Comparison of ENCODE assay signal across 8 mouse cellular contexts in genomic region chr10:127122784-127123435, GRCm38 (mm10). TPM values are rescaled to one million over a fixed set of nuclear protein-coding genes. Genes with fewer than 3 reads are reported as not detected.
DNase-seq lines count a peak whose midpoint lies in the region; ATAC-seq and TF ChIP-seq lines count a peak whose summit lies in the region.

No protein-coding gene starts in this region.

- WGBS in heart, embryonic 10.5 days: 14% methylated on average over 13 of the region's 13 CpGs
- WGBS in embryonic facial prominence, embryonic 15.5 days: 14% methylated on average over 13 of the region's 13 CpGs
- WGBS in kidney, adult 2 months: 14% methylated on average over 13 of the region's 13 CpGs
- 22% methylated on average over 13 of the region's 13 CpGs for WGBS in liver, postnatal 0 days (ENCODE audit: insufficient replicate concordance)

- H3K27ac ChIP-seq in heart, embryonic 10.5 days: no peak overlapping the region
- 0 out of 2 replicates have a peak overlapping the region, but pooled peaks have one; percentile 19 for H3K27ac ChIP-seq in embryonic facial prominence, embryonic 15.5 days (replicated peaks)
- H3K27ac ChIP-seq in kidney, adult 2 months (ENCODE audit: insufficient read depth, low read depth, low read length): no peak overlapping the region; the same call in 1 of the 2 replicates
- H3K27ac ChIP-seq in liver, postnatal 0 days (ENCODE audit: low read depth): peak overlapping the region; percentile 66; the same call in 1 of the 2 replicates

- H3K27me3 ChIP-seq in heart, embryonic 10.5 days (ENCODE audit: insufficient read depth, poor library complexity, severe bottlenecking): no peaks in the 10 kb centered on the region
- no peaks in the 10 kb centered on the region for H3K27me3 ChIP-seq in embryonic facial prominence, embryonic 15.5 days
- no peaks in the 10 kb centered on the region for H3K27me3 ChIP-seq in kidney, adult 2 months (replicated peaks; ENCODE audit: control insufficient read depth, insufficient read depth, low read length)
- H3K27me3 ChIP-seq in liver, postnatal 0 days (ENCODE audit: insufficient read depth, low read length): no peaks in the 10 kb centered on the region

- H3K4me1 ChIP-seq in heart, embryonic 10.5 days: peaks cover 20% of the 10 kb centered on the region
- H3K4me1 ChIP-seq in embryonic facial prominence, embryonic 15.5 days: peaks cover 26% of the 10 kb centered on the region
- 0 out of 2 replicates have a peak, but pooled peaks cover 3% of the 10 kb centered on the region for H3K4me1 ChIP-seq in kidney, adult 2 months (ENCODE audit: control insufficient read depth, insufficient read depth, low read length)
- peaks cover 43% of the 10 kb centered on the region for H3K4me1 ChIP-seq in liver, postnatal 0 days (ENCODE audit: insufficient read depth)

- H3K9ac ChIP-seq in embryonic facial prominence, embryonic 15.5 days: no peak overlapping the region
- H3K9ac ChIP-seq in liver, postnatal 0 days (replicated peaks): peak overlapping the region; percentile 37; the same call in 1 of the 2 replicates

- peak overlapping the region; percentile 51 for H3K4me3 ChIP-seq in heart, embryonic 10.5 days
- H3K4me3 ChIP-seq in embryonic facial prominence, embryonic 15.5 days (replicated peaks): peak overlapping the region; percentile 28
- peak overlapping the region; percentile 19; the same call in 1 of the 2 replicates for H3K4me3 ChIP-seq in kidney, adult 2 months (ENCODE audit: insufficient read depth, low read depth, low read length)
- peak overlapping the region; percentile 31 for H3K4me3 ChIP-seq in liver, postnatal 0 days (ENCODE audit: low read depth, low read length)

- peaks cover 15% of the 10 kb centered on the region for H3K36me3 ChIP-seq in heart, embryonic 10.5 days
- H3K36me3 ChIP-seq in embryonic facial prominence, embryonic 15.5 days: peaks cover 14% of the 10 kb centered on the region; the same call in 1 of the 2 replicates
- peaks cover 2% of the 10 kb centered on the region for H3K36me3 ChIP-seq in kidney, adult 2 months (ENCODE audit: control insufficient read depth, insufficient read depth, low read length)
- peaks cover 14% of the 10 kb centered on the region for H3K36me3 ChIP-seq in liver, postnatal 0 days (replicated peaks; ENCODE audit: insufficient read depth, low read length)

- no peak for DNase-seq in heart, embryonic 10.5 days (ENCODE audit: low spot score)
- no peak for DNase-seq in heart, adult 11 months
- peak; percentile 69 for DNase-seq in ZHBTc4 (ENCODE audit: low read depth, low spot score)
- DNase-seq in kidney, adult 2 months: no peak
- DNase-seq in liver, postnatal 0 days: peak; percentile 76
- DNase-seq in right cerebral cortex, postnatal 36 days (ENCODE audit: low spot score in 2 of 2): peak; percentile 53 to 55
- no peak for DNase-seq in urinary bladder, postnatal 4 days (ENCODE audit: low spot score in 2 of 2)

- TF ChIP-seq CTCF in kidney, adult 2 months (conservative IDR thresholded peaks at IDR 0.05; ENCODE audit: insufficient read depth, insufficient read length, low read depth, low read length): no peak
- TF ChIP-seq CTCF in liver, postnatal 0 days (IDR thresholded peaks at IDR 0.05; ENCODE audit: low read depth): no peak

- no peak for TF ChIP-seq EP300 in liver, postnatal 0 days (IDR thresholded peaks at IDR 0.05; ENCODE audit: low read depth)

- TF ChIP-seq POLR2A in kidney, adult 2 months (IDR thresholded peaks at IDR 0.05; ENCODE audit: low read depth, low read length): no peak

- ATAC-seq in embryonic facial prominence, embryonic 15.5 days (ENCODE audit: insufficient number of reproducible peaks, low FRiP score, low TSS enrichment, low read depth): no peak
- ATAC-seq in liver, postnatal 0 days: peak; percentile 18; the same call in 1 of the 2 replicates

- no peaks in the 10 kb centered on the region for H3K9me3 ChIP-seq in heart, embryonic 10.5 days
- no peaks in the 10 kb centered on the region for H3K9me3 ChIP-seq in embryonic facial prominence, embryonic 15.5 days (replicated peaks)
- no peaks in the 10 kb centered on the region for H3K9me3 ChIP-seq in liver, postnatal 0 days (ENCODE audit: low read length)

- H3K4me2 ChIP-seq in embryonic facial prominence, embryonic 15.5 days (replicated peaks): peak overlapping the region; percentile 48
- peak overlapping the region; percentile 70 for H3K4me2 ChIP-seq in liver, postnatal 0 days (ENCODE audit: low read depth, low read length)

RNA-seq across cellular contexts. Expression of gene Os9, which starts 2.0 kb away (rescaled TPM):
- 44.4 and 48.8 TPM in 2 replicates for polyA plus RNA-seq in heart, embryonic 10.5 days (2016; fragmentation: Nextera tagmentation; extraction: Ambion mirVana)
- polyA plus RNA-seq in embryonic facial prominence, embryonic 15.5 days (2015; fragmentation: Nextera tagmentation; extraction: Ambion mirVana): 101 TPM in 2 replicates
- polyA plus RNA-seq in kidney, adult 2 months (2012; rRNA removed): 108 and 114 TPM in 2 replicates
- 78.8 and 81.4 TPM in 2 replicates for polyA plus RNA-seq in liver, postnatal 0 days (2015; fragmentation: Nextera tagmentation; extraction: Ambion mirVana)

RNA-seq across cellular contexts. Expression of gene B4galnt1, which starts 42.1 kb away (rescaled TPM):
- polyA plus RNA-seq in heart, embryonic 10.5 days (2016; fragmentation: Nextera tagmentation; extraction: Ambion mirVana): 1.5 and 3.6 TPM in 2 replicates
- polyA plus RNA-seq in embryonic facial prominence, embryonic 15.5 days (2015; fragmentation: Nextera tagmentation; extraction: Ambion mirVana): 11.0 and 12.7 TPM in 2 replicates
- 15.4 and 27.5 TPM in 2 replicates for polyA plus RNA-seq in kidney, adult 2 months (2012; rRNA removed)
- polyA plus RNA-seq in liver, postnatal 0 days (2015; fragmentation: Nextera tagmentation; extraction: Ambion mirVana): 27.2 and 32.2 TPM in 2 replicates

RNA-seq across cellular contexts. Expression of gene Agap2, which starts 47.8 kb away (rescaled TPM):
- 0.50 TPM in 1 of 2 replicates, not detected in the other for polyA plus RNA-seq in heart, embryonic 10.5 days (2016; fragmentation: Nextera tagmentation; extraction: Ambion mirVana)
- 0.45 and 0.49 TPM in 2 replicates for polyA plus RNA-seq in embryonic facial prominence, embryonic 15.5 days (2015; fragmentation: Nextera tagmentation; extraction: Ambion mirVana)
- 1.3 and 2.2 TPM in 2 replicates for polyA plus RNA-seq in kidney, adult 2 months (2012; rRNA removed)
- polyA plus RNA-seq in liver, postnatal 0 days (2015; fragmentation: Nextera tagmentation; extraction: Ambion mirVana): 0.33 and 0.88 TPM in 2 replicates

RNA-seq across cellular contexts. Expression of gene Tspan31, which starts 52.8 kb away (rescaled TPM):
- 138 and 154 TPM in 2 replicates for polyA plus RNA-seq in heart, embryonic 10.5 days (2016; fragmentation: Nextera tagmentation; extraction: Ambion mirVana)
- polyA plus RNA-seq in embryonic facial prominence, embryonic 15.5 days (2015; fragmentation: Nextera tagmentation; extraction: Ambion mirVana): 175 and 177 TPM in 2 replicates
- 102 and 117 TPM in 2 replicates for polyA plus RNA-seq in kidney, adult 2 months (2012; rRNA removed)
- polyA plus RNA-seq in liver, postnatal 0 days (2015; fragmentation: Nextera tagmentation; extraction: Ambion mirVana): 224 and 230 TPM in 2 replicates

RNA-seq across cellular contexts. Expression of gene Slc26a10, which starts 57.5 kb away (rescaled TPM):
- 9.2 and 12.9 TPM in 2 replicates for polyA plus RNA-seq in heart, embryonic 10.5 days (2016; fragmentation: Nextera tagmentation; extraction: Ambion mirVana)
- 1.6 and 1.9 TPM in 2 replicates for polyA plus RNA-seq in embryonic facial prominence, embryonic 15.5 days (2015; fragmentation: Nextera tagmentation; extraction: Ambion mirVana)
- 6.6 and 8.1 TPM in 2 replicates for polyA plus RNA-seq in kidney, adult 2 months (2012; rRNA removed)
- polyA plus RNA-seq in liver, postnatal 0 days (2015; fragmentation: Nextera tagmentation; extraction: Ambion mirVana): 2.0 TPM in 2 replicates

Comparison
In these comparisons a context has a peak if more than half of its experiments do, and no peak if none do; other contexts are left out.
1. DNase-seq: peak in ZHBTc4 (single experiment), liver, postnatal 0 days (single experiment) and right cerebral cortex, postnatal 36 days (2 of 2); none in heart, embryonic 10.5 days (single experiment), heart, adult 11 months (single experiment), kidney, adult 2 months (single experiment) and urinary bladder, postnatal 4 days (0 of 2).
2. H3K27ac ChIP-seq: peak in embryonic facial prominence, embryonic 15.5 days (single experiment) and liver, postnatal 0 days (single experiment); none in heart, embryonic 10.5 days (single experiment) and kidney, adult 2 months (single experiment).
3. Peak in every context shown above with its lines, with median percentiles within 50 percentile points of each other: H3K4me3 ChIP-seq.